ENCODE assay signal across 16 mouse cellular contexts in the genomic region with DNA sequence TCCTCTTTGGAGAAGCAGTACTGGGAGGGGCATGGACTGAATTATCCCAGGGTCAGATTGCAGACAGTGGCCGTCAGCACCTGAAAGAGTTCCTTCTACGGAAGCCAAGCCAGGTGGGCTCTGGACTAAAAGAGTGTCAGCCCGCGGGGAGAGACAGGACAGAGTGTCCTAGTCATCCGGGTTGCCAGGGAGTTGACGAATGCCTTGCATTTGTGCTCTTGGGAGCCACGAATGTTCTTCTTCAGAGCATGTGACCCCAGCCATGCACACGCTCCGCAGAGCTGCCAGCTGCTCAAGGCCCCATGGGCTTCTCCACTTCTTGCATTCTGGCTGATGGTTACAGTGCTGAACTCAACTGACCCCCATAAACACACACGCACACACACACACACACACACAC.
DNase-seq lines count a peak whose midpoint lies in the region; ATAC-seq and TF ChIP-seq lines count a peak whose summit lies in the region.
"Had no signal": no experiment of that assay in that cellular context is flagged by ENCODE, and none has a peak within 500 bp of the region (broad histone marks: within the 10 kb centered on the region; RNA-seq: fewer than 3 reads in every experiment).

No protein-coding gene starts in this region.

- no peaks in the 10 kb centered on the region for H3K27me3 ChIP-seq in heart, embryonic 10.5 days (ENCODE audit: insufficient read depth, poor library complexity, severe bottlenecking)
- no peaks in the 10 kb centered on the region for H3K27me3 ChIP-seq in heart, adult 2 months (ENCODE audit: control insufficient read depth, insufficient read depth, low read length)
- no peaks in the 10 kb centered on the region for H3K27me3 ChIP-seq in neural tube, embryonic 11.5 days (ENCODE audit: control insufficient read depth, insufficient read depth, low read length)
- no peaks in the 10 kb centered on the region for H3K27me3 ChIP-seq in hindbrain, postnatal 0 days (ENCODE audit: insufficient read depth, low read length)

- DNase-seq in heart, embryonic 10.5 days (ENCODE audit: low spot score) = no peak
- DNase-seq in heart, adult 2 months = no peak
- DNase-seq in neural tube, embryonic 11.5 days (ENCODE audit: low spot score) = peak; percentile 19
- no peak for DNase-seq in neural tube, embryonic 10.5 days (ENCODE audit: extremely low spot score, low spot score)
- peak; percentile 52 for DNase-seq in hindbrain, postnatal 0 days (ENCODE audit: low spot score)
- no peak for DNase-seq in left cerebral cortex, postnatal 4 days
- no peak for DNase-seq in layer of hippocampus, adult 8-10 months (ENCODE audit: low spot score in 2 of 2)
- DNase-seq: cerebellum, adult 8-10 months; layer of hippocampus, adult 9-11 months; lung, postnatal 14 days; right cerebral cortex, postnatal 25 days had no signal

- peaks cover 29% of the 10 kb centered on the region for H3K4me1 ChIP-seq in heart, embryonic 10.5 days
- peaks cover 11% of the 10 kb centered on the region for H3K4me1 ChIP-seq in heart, adult 2 months (ENCODE audit: control insufficient read depth, insufficient read depth, low read length)
- no peaks in the 10 kb centered on the region for H3K4me1 ChIP-seq in neural tube, embryonic 11.5 days (ENCODE audit: control insufficient read depth, insufficient read depth, low read length)
- H3K4me1 ChIP-seq in hindbrain, postnatal 0 days (ENCODE audit: insufficient read depth, low read length) = peaks cover 6% of the 10 kb centered on the region; the same call in 1 of the 2 replicates

- TF ChIP-seq EP300 in heart, adult 2 months (IDR thresholded peaks at IDR 0.05; ENCODE audit: insufficient read depth, low read depth, low read length) = no peak

- no peaks in the 10 kb centered on the region for H3K36me3 ChIP-seq in heart, embryonic 10.5 days
- no peaks in the 10 kb centered on the region for H3K36me3 ChIP-seq in heart, adult 2 months (ENCODE audit: control insufficient read depth, insufficient read depth, low read length)
- no peaks in the 10 kb centered on the region for H3K36me3 ChIP-seq in neural tube, embryonic 11.5 days (ENCODE audit: control insufficient read depth, insufficient read depth, low read length)
- H3K36me3 ChIP-seq in hindbrain, postnatal 0 days (ENCODE audit: insufficient read depth, low read length) = no peaks in the 10 kb centered on the region

- no peak overlapping the region for H3K4me2 ChIP-seq in neural tube, embryonic 11.5 days (ENCODE audit: low read depth)
- H3K4me2 ChIP-seq in hindbrain, postnatal 0 days (ENCODE audit: low read depth, low read length) = no peak overlapping the region

- H3K27ac ChIP-seq in heart, embryonic 10.5 days = peak overlapping the region; percentile 75
- H3K27ac ChIP-seq in heart, adult 2 months = no peak overlapping the region
- H3K27ac ChIP-seq in neural tube, embryonic 11.5 days (ENCODE audit: low read depth, low read length) = no peak overlapping the region
- peak overlapping the region; percentile 41; the same call in 1 of the 2 replicates for H3K27ac ChIP-seq in hindbrain, postnatal 0 days
- H3K27ac ChIP-seq: kidney, postnatal 0 days; stomach, postnatal 0 days had no signal

- H3K4me3 ChIP-seq in heart, embryonic 10.5 days = no peak overlapping the region
- no peak overlapping the region for H3K4me3 ChIP-seq in heart, adult 2 months
- H3K4me3 ChIP-seq in neural tube, embryonic 11.5 days (ENCODE audit: low read depth, low read length) = no peak overlapping the region
- H3K4me3 ChIP-seq in hindbrain, postnatal 0 days (ENCODE audit: low read length) = no peak overlapping the region
- H3K4me3 ChIP-seq: myocyte had no signal

- no peak for ATAC-seq in neural tube, embryonic 11.5 days (ENCODE audit: insufficient read depth, low FRiP score, low TSS enrichment)
- peak; percentile 33; the same call in 1 of the 2 replicates for ATAC-seq in hindbrain, postnatal 0 days
- ATAC-seq: intestine, embryonic 16.5 days had no signal

- intact Hi-C loops in heart, adult 2 months (cut with DNase I) = no loop called here
- intact Hi-C loops in left cerebral cortex, postnatal 4 days (cut with DNase I) = no loop called here

- TF ChIP-seq POLR2A in heart, adult 2 months (IDR thresholded peaks at IDR 0.05; ENCODE audit: insufficient read depth, low read depth, low read length) = no peak

- no peaks in the 10 kb centered on the region for H3K9me3 ChIP-seq in heart, embryonic 10.5 days
- no peaks in the 10 kb centered on the region for H3K9me3 ChIP-seq in neural tube, embryonic 11.5 days (ENCODE audit: control insufficient read depth, low read length)
- no peaks in the 10 kb centered on the region for H3K9me3 ChIP-seq in hindbrain, postnatal 0 days (ENCODE audit: low read length)
- H3K9me3 ChIP-seq: megakaryocyte, embryonic 14.5 days had no signal

- H3K79me2 ChIP-seq in heart, adult 2 months (replicated peaks; ENCODE audit: control insufficient read depth, insufficient read depth, low read length) = no peaks in the 10 kb centered on the region

- no peak for TF ChIP-seq CTCF in heart, adult 2 months (IDR thresholded peaks at IDR 0.05)
- no peak for TF ChIP-seq CTCF in hindbrain, postnatal 0 days (IDR thresholded peaks at IDR 0.05; ENCODE audit: low read depth)

- H3K9ac ChIP-seq in heart, adult 2 months (ENCODE audit: low read depth, low read length) = no peak overlapping the region
- no peak overlapping the region for H3K9ac ChIP-seq in neural tube, embryonic 11.5 days (ENCODE audit: low read length)
- no peak overlapping the region for H3K9ac ChIP-seq in hindbrain, postnatal 0 days (replicated peaks; ENCODE audit: low read length)

- WGBS in heart, embryonic 10.5 days = 54% methylated on average over 10 of the region's 10 CpGs
- WGBS in heart, adult 2 months = 77% methylated on average over 10 of the region's 10 CpGs
- 64% methylated on average over 10 of the region's 10 CpGs for WGBS in neural tube, embryonic 11.5 days
- 49% methylated on average over 10 of the region's 10 CpGs for WGBS in hindbrain, postnatal 0 days

Comparison
In these comparisons a context has a peak if more than half of its experiments do, and no peak if none do; other contexts are left out.
1. DNase-seq: peak in neural tube, embryonic 11.5 days (single experiment) and hindbrain, postnatal 0 days (single experiment); none in heart, embryonic 10.5 days (single experiment), heart, adult 2 months (0 of 2), neural tube, embryonic 10.5 days (single experiment), left cerebral cortex, postnatal 4 days (single experiment) and layer of hippocampus, adult 8-10 months (0 of 2).
2. H3K27ac ChIP-seq: peak in heart, embryonic 10.5 days (single experiment) and hindbrain, postnatal 0 days (single experiment); none in heart, adult 2 months (single experiment) and neural tube, embryonic 11.5 days (single experiment).